Mouse (Mus musculus): ENCODE data around the gene Gm17509.

Gm17509 gene

GRCm38 (mm10) chr13:117220501-117221321 is at the start of gene Gm17509:
Gm17509 (minus strand) TSS chr13:117221075.
- peak; percentile 80 for DNase-seq

GRCm38 (mm10) chr13:117267963-117268362 is 47.1 kb upstream of the Gm17509 start:
- DNase-seq: no peak

GRCm38 (mm10) chr13:117266156-117266555 is 45.3 kb upstream of the Gm17509 start:
- no peak for DNase-seq

- DNase-seq: no peak
Measured at GRCm38 (mm10) chr13:117260704-117261103, 39.8 kb upstream of the Gm17509 start.

GRCm38 (mm10) chr13:117242621-117243020 is 21.7 kb upstream of the Gm17509 start:
- no peak for DNase-seq

- DNase-seq: no peak
Measured at GRCm38 (mm10) chr13:117242063-117242462, 21.2 kb upstream of the Gm17509 start.

GRCm38 (mm10) chr13:117237111-117237510 is 16.2 kb upstream of the Gm17509 start:
- DNase-seq: no peak

GRCm38 (mm10) chr13:117235530-117236212 is 14.8 kb upstream of the Gm17509 start:
- peak; percentile 62 for DNase-seq

GRCm38 (mm10) chr13:117234486-117234885 is 13.6 kb upstream of the Gm17509 start:
- DNase-seq: no peak

GRCm38 (mm10) chr13:117233808-117234207 is 12.9 kb upstream of the Gm17509 start:
- DNase-seq: no peak

GRCm38 (mm10) chr13:117230371-117231110 is 9.7 kb upstream of the Gm17509 start:
- no peak for DNase-seq

- no peak for DNase-seq
Measured at GRCm38 (mm10) chr13:117225561-117225960, 4.7 kb upstream of the Gm17509 start.

- DNase-seq: no peak
Measured at GRCm38 (mm10) chr13:117224901-117225300, 4.0 kb upstream of the Gm17509 start.

- DNase-seq: no peak
Measured at GRCm38 (mm10) chr13:117223125-117223524, 2.2 kb upstream of the Gm17509 start.

- no peak for DNase-seq
Measured at GRCm38 (mm10) chr13:117219871-117220500, 889 bp downstream of the Gm17509 start.

- DNase-seq: no peak
Measured at GRCm38 (mm10) chr13:117218092-117218491, 2.8 kb downstream of the Gm17509 start.

- DNase-seq: no peak
Measured at GRCm38 (mm10) chr13:117217621-117218020, 3.3 kb downstream of the Gm17509 start.

GRCm38 (mm10) chr13:117216752-117217363 is 4.0 kb downstream of the Gm17509 start:
- DNase-seq: no peak

- no peak for DNase-seq
Measured at GRCm38 (mm10) chr13:117216126-117216525, 4.7 kb downstream of the Gm17509 start.

GRCm38 (mm10) chr13:117215481-117215880 is 5.4 kb downstream of the Gm17509 start:
- DNase-seq: no peak

- no peak for DNase-seq
Measured at GRCm38 (mm10) chr13:117211386-117211875, 9.4 kb downstream of the Gm17509 start.

- DNase-seq: no peak
Measured at GRCm38 (mm10) chr13:117208236-117208635, 12.6 kb downstream of the Gm17509 start, which contains the start of gene Emb. Emb (plus strand) TSS chr13:117208536.
